Comparison of ENCODE assay signal across 9 mouse cellular contexts in genomic region chr14:48537795-48538766, GRCm38 (mm10).
A peak's percentile ranks its signal among the peaks of the same experiment; 100 is the strongest.
DNase-seq lines count a peak whose midpoint lies in the region; ATAC-seq and TF ChIP-seq lines count a peak whose summit lies in the region.
"Had no signal": no experiment of that assay in that cellular context is flagged by ENCODE, and none has a peak within 500 bp of the region (broad histone marks: within the 10 kb centered on the region; RNA-seq: fewer than 3 reads in every experiment).

No protein-coding gene starts in this region.

- no peak for TF ChIP-seq CTCF in G1E (IDR thresholded peaks at IDR 0.05; ENCODE audit: low read depth, low read length)
- peak; percentile 28; the same call in 1 of the 2 replicates for TF ChIP-seq CTCF in brain, embryonic 14.5 days (IDR thresholded peaks at IDR 0.05; ENCODE audit: borderline replicate concordance, extremely low read depth, insufficient read depth, insufficient read length)

- H3K9me3 ChIP-seq in G1E (replicated peaks) = no peaks in the 10 kb centered on the region
- no peaks in the 10 kb centered on the region for H3K9me3 ChIP-seq in intestine, embryonic 16.5 days (ENCODE audit: control insufficient read depth, low read length)

- peak; percentile 13 for DNase-seq in gastrocnemius, postnatal 25 days
- no peak for DNase-seq in gastrocnemius, adult 18-20 months (ENCODE audit: low spot score)
- peak; percentile 49 for DNase-seq in G1E (ENCODE audit: low spot score)
- DNase-seq in brain, embryonic 14.5 days (ENCODE audit: low read depth) = peak; percentile 71
- DNase-seq in spleen, postnatal 10 days (ENCODE audit: low spot score in 2 of 2) = peak; percentile 67 to 68
- no peak for DNase-seq in layer of hippocampus, adult 11-12 months (ENCODE audit: low spot score)
- DNase-seq in thymus, postnatal 10 days (ENCODE audit: low spot score in 2 of 2) = no peak

- peak; percentile 84 for ATAC-seq in G1E (ENCODE audit: extremely low read depth, insufficient number of reproducible peaks, low FRiP score, poor library complexity, severe bottlenecking)
- ATAC-seq in intestine, embryonic 16.5 days = peak; percentile 79

- no peaks in the 10 kb centered on the region for H3K27me3 ChIP-seq in G1E (ENCODE audit: insufficient read depth, low read length)
- H3K27me3 ChIP-seq in intestine, embryonic 16.5 days (replicated peaks; ENCODE audit: control insufficient read depth, insufficient read depth, low read length) = 0 out of 2 replicates have a peak, but pooled peaks cover 3% of the 10 kb centered on the region

- H3K4me2 ChIP-seq in intestine, embryonic 16.5 days (ENCODE audit: low read depth, low read length) = no peak overlapping the region

- peak overlapping the region; percentile 64; the same call in 1 of the 2 replicates for H3K4me3 ChIP-seq in G1E (ENCODE audit: low read depth, low read length)
- H3K4me3 ChIP-seq in intestine, embryonic 16.5 days (ENCODE audit: low read length) = no peak overlapping the region
- H3K4me3 ChIP-seq: myocyte had no signal

- no peak overlapping the region for H3K9ac ChIP-seq in intestine, embryonic 16.5 days (ENCODE audit: low read depth, low read length)

- peaks cover 37% of the 10 kb centered on the region for H3K4me1 ChIP-seq in G1E (ENCODE audit: insufficient read depth, low read depth, low read length)
- no peaks in the 10 kb centered on the region for H3K4me1 ChIP-seq in intestine, embryonic 16.5 days (ENCODE audit: control insufficient read depth, insufficient read depth, low read length)

- WGBS in intestine, embryonic 16.5 days = 67% methylated on average over 14 of the region's 14 CpGs

- no peak for TF ChIP-seq POLR2A in brain, embryonic 14.5 days (IDR thresholded peaks at IDR 0.05; ENCODE audit: borderline replicate concordance, extremely low read depth, insufficient read depth, insufficient read length, poor library complexity, severe bottlenecking)

- no peak overlapping the region for H3K27ac ChIP-seq in intestine, embryonic 16.5 days (ENCODE audit: low read length)

- no peaks in the 10 kb centered on the region for H3K36me3 ChIP-seq in G1E (replicated peaks)
- no peaks in the 10 kb centered on the region for H3K36me3 ChIP-seq in intestine, embryonic 16.5 days (ENCODE audit: control insufficient read depth, insufficient read depth, low read length)

Comparison
In these comparisons a context has a peak if more than half of its experiments do, and no peak if none do; other contexts are left out.
1. DNase-seq: peak in gastrocnemius, postnatal 25 days (single experiment), G1E (single experiment), brain, embryonic 14.5 days (single experiment) and spleen, postnatal 10 days (2 of 2); none in gastrocnemius, adult 18-20 months (single experiment), layer of hippocampus, adult 11-12 months (single experiment) and thymus, postnatal 10 days (0 of 2).